Mouse (Mus musculus) kidney, embryonic 14.5 days (tissue): ENCODE measurements around the gene Colgalt1. TPM values are rescaled to one million over a fixed set of nuclear protein-coding genes. Genes with fewer than 3 reads are reported as not detected.

Experiments
- ATAC-seq: fragments of 200-750 bp; cut with Nextera tagmentation; 2 replicates; pipeline ENCODE4 v1.8.0; 2017; ENCODE audit warnings: moderate number of reproducible peaks, mild to moderate bottlenecking, moderate TSS enrichment, moderate library complexity; ENCODE audit not compliant: low FRiP score, low TSS enrichment
- H3K27ac ChIP-seq: fragments of 300-500 bp; sonication (generic); 2 replicates; pipeline ENCODE4 v1.5.1; 2014; ENCODE audit warnings: low read depth, mild to moderate bottlenecking, low read length, moderate library complexity, mixed read lengths
- H3K27me3 ChIP-seq: fragments of 300-500 bp; sonication (generic); 2 replicates; pipeline ENCODE4 v1.6.1; 2014; ENCODE audit warnings: mild to moderate bottlenecking, low read length; ENCODE audit not compliant: control insufficient read depth, insufficient read depth
- H3K36me3 ChIP-seq: fragments of 300-500 bp; sonication (generic); 2 replicates; pipeline ENCODE4 v1.6.1; 2014; ENCODE audit warnings: low read length, mixed read lengths; ENCODE audit not compliant: control insufficient read depth, insufficient read depth
- H3K4me1 ChIP-seq: fragments of 300-500 bp; sonication (generic); 2 replicates; pipeline ENCODE4 v1.6.1; 2014; ENCODE audit warnings: low read length, mixed read lengths; ENCODE audit not compliant: control insufficient read depth, insufficient read depth
- H3K4me2 ChIP-seq: fragments of 300-500 bp; sonication (generic); replicated peaks from 2 replicates; pipeline ENCODE4 v1.6.1; 2014; ENCODE audit warnings: low read depth, mild to moderate bottlenecking, low read length
- H3K4me3 ChIP-seq: fragments of 300-500 bp; sonication (generic); 2 replicates; pipeline ENCODE4 v1.5.1; 2014; ENCODE audit warnings: mild to moderate bottlenecking, low read length
- H3K9ac ChIP-seq: fragments of 300-500 bp; sonication (generic); 2 replicates; pipeline ENCODE4 v1.6.1; 2014; ENCODE audit warnings: low read depth, mild to moderate bottlenecking, low read length, moderate library complexity
- H3K9me3 ChIP-seq: fragments of 300-500 bp; sonication (generic); 2 replicates; pipeline ENCODE4 v1.6.1; 2016; ENCODE audit warnings: low read length; ENCODE audit not compliant: control insufficient read depth
- WGBS: fragments of 180-500 bp; shearing (Covaris S2); extraction: QIAGEN DNeasy Blood & Tissue Kit; methylation state at CpG from one replicate; pipeline ENCODE4 v1.1.7; 2014; 5-methylcytosine and 5-hydroxymethylcytosine counted together
- polyA plus RNA-seq: library from polyadenylated mRNA; unstranded; fragments of >200 nt; fragmentation: Nextera tagmentation; extraction: Ambion mirVana; gene quantifications from 2 replicates; pipeline ENCODE4 v1.2.1, GENCODE M21; 2014

Gene Colgalt1
- polyA plus RNA-seq, 1 experiment from 2014 or later = 76.8 TPM

GRCm38 (mm10) chr8:71579476-71579875 lies 31.3 kb upstream of the Colgalt1 start:
- Histone ChIP-seq H3K4me2 (no peak overlapping the region), H3K9me3 (no peaks in the 10 kb centered on the region), H3K36me3 (peaks cover 3% of the 10 kb centered on the region; the same call in 1 of the 2 replicates), H3K9ac (no peak overlapping the region), H3K27me3 (no peaks in the 10 kb centered on the region), H3K27ac (no peak overlapping the region), H3K4me1 (no peaks in the 10 kb centered on the region), H3K4me3 (no peak overlapping the region)
- 90% methylated on average over 14 of the region's 14 CpGs for WGBS
- ATAC-seq = no peak

DNA sequence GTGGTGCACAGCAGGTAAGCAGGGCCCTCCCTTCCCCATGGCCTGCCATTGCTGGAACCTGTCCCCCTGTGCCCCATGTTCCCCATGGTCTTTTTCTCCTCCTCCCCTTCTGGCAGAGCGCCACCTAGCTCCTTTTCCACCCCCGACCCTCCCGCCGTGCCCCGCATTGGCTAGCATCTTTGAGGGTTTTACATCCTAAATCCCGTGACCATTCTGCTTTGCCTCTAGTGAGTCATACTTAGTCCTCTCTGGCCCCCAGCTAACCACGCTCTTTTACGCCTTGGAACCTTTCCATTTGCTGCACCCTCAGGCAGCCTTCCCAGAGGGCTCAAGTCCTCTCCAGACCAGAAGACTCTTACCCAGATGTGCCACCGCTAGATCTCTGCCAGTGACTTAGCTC lies 30.6 kb upstream of the Colgalt1 start:
- H3K27me3 ChIP-seq = no peaks in the 10 kb centered on the region
- no peak overlapping the region for H3K4me3 ChIP-seq
- no peak overlapping the region for H3K27ac ChIP-seq
- no peak overlapping the region for H3K9ac ChIP-seq
- peaks cover 8% of the 10 kb centered on the region; the same call in 1 of the 2 replicates for H3K36me3 ChIP-seq
- WGBS = 51% methylated on average over 9 of the region's 9 CpGs
- no peaks in the 10 kb centered on the region for H3K4me1 ChIP-seq
- no peak overlapping the region for H3K4me2 ChIP-seq
- no peak for ATAC-seq
- H3K9me3 ChIP-seq = no peaks in the 10 kb centered on the region

DNA sequence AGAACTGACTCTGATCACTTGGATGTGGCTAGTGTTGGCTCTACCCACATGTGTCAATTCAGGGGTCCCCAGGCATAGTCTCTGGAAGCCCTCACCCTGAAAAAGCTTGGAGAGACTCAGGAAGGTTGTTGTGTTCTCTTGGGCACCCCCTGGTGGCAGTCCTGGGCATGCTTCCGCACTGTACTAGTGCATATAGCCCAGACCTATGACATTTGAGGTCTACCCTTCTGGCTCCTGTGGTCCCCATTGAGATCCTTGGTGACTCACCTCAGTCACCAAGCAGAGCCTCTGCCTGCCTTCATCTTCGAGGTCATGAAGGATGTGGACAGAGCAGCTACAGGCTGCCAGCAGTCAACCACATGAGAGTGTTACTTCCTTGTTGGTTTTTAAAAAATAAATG lies 23.9 kb upstream of the Colgalt1 start:
- Histone ChIP-seq H3K27me3 (no peaks in the 10 kb centered on the region), H3K36me3 (peaks cover 19% of the 10 kb centered on the region; the same call in 1 of the 2 replicates), H3K4me3 (no peak overlapping the region), H3K9me3 (no peaks in the 10 kb centered on the region), H3K4me2 (no peak overlapping the region), H3K27ac (no peak overlapping the region), H3K9ac (no peak overlapping the region), H3K4me1 (peaks cover 5% of the 10 kb centered on the region)
- ATAC-seq = no peak
- 71% methylated on average over 2 of the region's 2 CpGs for WGBS

DNA sequence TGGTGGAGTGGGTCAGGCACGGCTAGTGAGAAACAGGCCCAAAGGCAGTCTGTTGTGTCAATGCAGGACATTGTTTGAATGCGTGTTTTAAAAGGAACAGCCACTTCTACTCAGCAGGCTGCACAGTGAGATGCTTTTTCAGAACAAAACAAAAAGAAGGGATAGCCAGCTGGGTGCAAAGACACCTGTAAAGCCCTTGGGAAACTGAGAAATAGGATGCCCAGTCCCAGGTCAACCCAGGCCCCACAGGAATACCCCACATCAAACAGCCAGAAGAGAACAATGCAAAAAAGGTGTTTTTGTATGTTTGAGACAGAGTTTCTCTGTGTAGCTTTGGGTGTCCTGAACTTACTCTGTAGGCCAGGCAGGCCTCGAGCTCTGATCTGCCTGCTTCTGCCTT lies 22.0 kb upstream of the Colgalt1 start:
- H3K4me1 ChIP-seq = peaks cover 13% of the 10 kb centered on the region
- no peaks in the 10 kb centered on the region for H3K9me3 ChIP-seq
- ATAC-seq = no peak
- no peak overlapping the region for H3K27ac ChIP-seq
- H3K36me3 ChIP-seq = peaks cover 19% of the 10 kb centered on the region; the same call in 1 of the 2 replicates
- no peak overlapping the region for H3K4me2 ChIP-seq
- H3K4me3 ChIP-seq = no peak overlapping the region
- H3K27me3 ChIP-seq = no peaks in the 10 kb centered on the region
- H3K9ac ChIP-seq = no peak overlapping the region
- 73% methylated on average over 3 of the region's 3 CpGs for WGBS

GRCm38 (mm10) chr8:71591017-71591416 lies 19.8 kb upstream of the Colgalt1 start:
- no peak overlapping the region; the same call in 1 of the 2 replicates for H3K27ac ChIP-seq

DNA sequence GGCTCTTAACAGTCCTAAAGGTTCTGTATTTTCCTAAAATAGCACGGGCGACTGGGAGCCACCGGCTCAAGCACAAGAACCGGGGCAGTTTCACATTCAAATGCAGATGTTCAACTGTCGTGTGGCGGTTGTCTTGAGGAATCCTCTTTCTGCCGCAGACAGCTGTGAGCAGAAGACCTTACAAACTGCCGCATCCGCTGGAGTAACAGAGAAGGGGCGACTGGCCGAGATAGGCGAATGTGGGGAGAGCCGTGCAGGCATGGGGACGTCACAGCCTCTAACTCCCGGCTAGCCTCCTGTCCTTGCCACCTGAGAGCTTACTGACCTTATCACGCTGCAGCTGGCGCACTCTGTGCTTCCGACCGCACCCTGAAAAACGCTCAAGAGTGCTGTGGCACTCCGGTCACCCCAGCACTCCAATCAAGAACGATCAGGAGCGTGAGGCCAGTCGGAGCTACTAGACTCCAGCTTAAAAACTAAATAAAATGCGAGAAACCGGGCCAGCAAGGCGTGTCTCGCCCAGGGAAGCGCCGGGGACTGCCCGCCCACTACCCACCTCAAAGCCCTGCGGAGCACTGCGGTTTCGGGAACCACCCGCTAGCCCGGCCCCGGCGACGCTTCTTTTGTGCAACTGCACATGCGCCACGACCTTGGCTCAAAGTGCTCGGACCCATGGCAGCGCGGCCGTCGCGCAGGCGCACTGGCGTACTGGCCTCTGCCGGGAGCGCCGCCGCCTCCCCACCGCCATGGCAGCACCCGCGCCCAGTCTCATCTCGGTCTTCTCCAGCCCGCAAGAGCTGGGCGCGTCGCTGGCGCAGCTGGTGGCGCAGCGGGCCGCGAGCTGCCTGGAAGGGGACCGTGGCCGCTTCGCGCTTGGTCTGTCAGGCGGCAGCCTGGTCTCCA lies 19.1 kb upstream of the Colgalt1 start, which contains the start of gene Pgls:
Gene Pgls (plus strand): TSS at position 706 of the 903 bp plus-strand sequence.
- Histone ChIP-seq H3K27me3 (no peaks in the 10 kb centered on the region), H3K4me1 (peaks cover 13% of the 10 kb centered on the region), H3K36me3 (no peaks in the 10 kb centered on the region; the same call in 1 of the 2 replicates), H3K27ac (peak within 1 kb of the TSS; percentile 98), H3K9ac (peak within 1 kb of the TSS; percentile 95), H3K4me2 (peak within 1 kb of the TSS; percentile 94), H3K9me3 (no peaks in the 10 kb centered on the region), H3K4me3 (peak within 1 kb of the TSS; percentile 72)
- under 1% methylated on average over 71 of the region's 71 CpGs for WGBS
- ATAC-seq = peak; percentile 87

More at GRCm38 (mm10) chr8:71591017-71591416, 19.8 kb upstream of the Colgalt1 start:
- Histone ChIP-seq H3K4me3 (peak overlapping the region; percentile 72), H3K9me3 (no peaks in the 10 kb centered on the region), H3K4me1 (peaks cover 13% of the 10 kb centered on the region), H3K36me3 (peaks cover 3% of the 10 kb centered on the region; the same call in 1 of the 2 replicates), H3K4me2 (peak overlapping the region; percentile 94), H3K9ac (peak overlapping the region; percentile 95), H3K27me3 (no peaks in the 10 kb centered on the region)
- WGBS = 17% methylated on average over 5 of the region's 5 CpGs
- no peak for ATAC-seq

- H3K4me2 ChIP-seq = peak overlapping the region; percentile 94
- H3K27me3 ChIP-seq = no peaks in the 10 kb centered on the region
- H3K36me3 ChIP-seq = no peaks in the 10 kb centered on the region; the same call in 1 of the 2 replicates
- WGBS = 4% methylated on average over 60 of the region's 60 CpGs
- ATAC-seq = peak; percentile 69
- peak overlapping the region; percentile 72 for H3K4me3 ChIP-seq
- peak overlapping the region; percentile 98 for H3K27ac ChIP-seq
- H3K9ac ChIP-seq = peak overlapping the region; percentile 95
- H3K4me1 ChIP-seq = peaks cover 13% of the 10 kb centered on the region
- no peaks in the 10 kb centered on the region for H3K9me3 ChIP-seq
Observed at GRCm38 (mm10) chr8:71592374-71593170, 18.2 kb upstream of the Colgalt1 start.

- Histone ChIP-seq H3K4me3 (no peak overlapping the region), H3K9ac (no peak overlapping the region), H3K27me3 (no peaks in the 10 kb centered on the region), H3K4me2 (no peak overlapping the region), H3K9me3 (no peaks in the 10 kb centered on the region), H3K36me3 (no peaks in the 10 kb centered on the region; the same call in 1 of the 2 replicates), H3K4me1 (peaks cover 13% of the 10 kb centered on the region), H3K27ac (no peak overlapping the region)
- 93% methylated on average over 8 of the region's 8 CpGs for WGBS
- ATAC-seq = no peak
Observed at GRCm38 (mm10) chr8:71593556-71594323, 17.1 kb upstream of the Colgalt1 start.
